Mouse (Mus musculus): Measurements from ENCODE around the gene Nmbr. TPM values are rescaled to one million over a fixed set of nuclear protein-coding genes. Genes with fewer than 3 reads are reported as not detected.

Nmbr gene
- total RNA-seq, 2 experiments from 2014 or later: 0.64 to 0.89 TPM

Other genes starting within 250 kb of the Nmbr start
- 1 to 10 TPM in 1 of 2 experiments, under 1 TPM in 1; 0.79 to 1.8 TPM for gene Adgrg6, start 159.9 kb upstream of the Nmbr start, total RNA-seq (2021)
- 10 to 100 TPM; 24.8 to 28.3 TPM for gene Vta1, start within 50 bp of the Nmbr start, total RNA-seq (2021)
- gene Gje1, start 12.6 kb downstream of the Nmbr start, total RNA-seq (2021): not detected